Mouse (Mus musculus): ENCODE results near the gene Actl7a.

GRCm38 (mm10) chr4:56743363-56744195, at the start of gene Actl7a:
- TF ChIP-seq MAX (IDR thresholded peaks at IDR 0.05) (no peak), CTCF (IDR thresholded peaks at IDR 0.05; ENCODE audit: control insufficient read depth, insufficient read depth, insufficient read length) (no peak), USF1 (IDR thresholded peaks at IDR 0.05; ENCODE audit: low read depth) (no peak), CEBPB (IDR thresholded peaks at IDR 0.05; ENCODE audit: low read depth) (no peak), FOSL1 (IDR thresholded peaks at IDR 0.05; ENCODE audit: insufficient read depth, low read length, poor library complexity, severe bottlenecking) (no peak), MYOD1 (IDR thresholded peaks at IDR 0.05; ENCODE audit: control insufficient read depth, insufficient read length, low read depth) (no peak), MYOG (IDR thresholded peaks at IDR 0.05; ENCODE audit: control insufficient read depth, extremely low read depth, insufficient read length) (no peak)

Measured in C2C12 (cell line).